Comparison of ENCODE assay signal across 21 mouse cellular contexts in genomic region chr8:82067619-82068018, GRCm38 (mm10).
"Had no signal": no experiment of that assay in that cellular context is flagged by ENCODE, and none has a peak within 500 bp of the region (broad histone marks: within the 10 kb centered on the region; RNA-seq: fewer than 3 reads in every experiment).

No protein-coding gene starts in this region.

- H3K27ac ChIP-seq: left cerebral cortex, adult 2 months; limb, embryonic 12.5 days; limb, embryonic 15.5 days; liver, embryonic 14.5 days; midbrain, embryonic 10.5 days; midbrain, embryonic 13.5 days; neural tube, embryonic 13.5 days; stomach, postnatal 0 days had no signal

- H3K4me3 ChIP-seq: left cerebral cortex, adult 2 months; limb, embryonic 12.5 days; limb, embryonic 15.5 days; megakaryocyte, embryonic 14.5 days; midbrain, embryonic 10.5 days; midbrain, embryonic 13.5 days; myocyte; neural tube, embryonic 13.5 days had no signal

- DNase-seq: kidney, adult 18-20 months; kidney, adult 9 months; kidney, postnatal 14 days; kidney, postnatal 4 days; left cerebral cortex, postnatal 4 days; liver, postnatal 0 days; lung, embryonic 14.5 days; lung, postnatal 36 days; retina, postnatal 1 day; right cerebral cortex, postnatal 4 days; thymus, postnatal 25 days had no signal
